Mouse (Mus musculus) neural tube, embryonic 13.5 days (tissue): Measurements from ENCODE around the gene Atp6v0d1. TPM values are rescaled to one million over a fixed set of nuclear protein-coding genes. Genes with fewer than 3 reads are reported as not detected.
A peak's percentile ranks its signal among the peaks of the same experiment; 100 is the strongest.

ENCODE experiments used
- ATAC-seq: fragments of 200-750 bp; cut with Nextera tagmentation; 2 replicates; pipeline ENCODE4 v1.8.0; 2017; ENCODE audit warnings: low read depth, mild to moderate bottlenecking, moderate TSS enrichment, moderate library complexity
- H3K27ac ChIP-seq: fragments of 300-500 bp; sonication (generic); replicated peaks from 2 replicates; pipeline ENCODE4 v1.5.1; 2015; ENCODE audit warnings: moderate library complexity, mild to moderate bottlenecking, inconsistent platforms
- H3K27me3 ChIP-seq: fragments of 300-500 bp; sonication (generic); 2 replicates; pipeline ENCODE4 v1.6.1; 2015; ENCODE audit warnings: mild to moderate bottlenecking, inconsistent platforms
- H3K36me3 ChIP-seq: fragments of 300-500 bp; sonication (generic); 2 replicates; pipeline ENCODE4 v1.6.1; 2015; ENCODE audit warnings: mild to moderate bottlenecking, inconsistent platforms
- H3K4me1 ChIP-seq: fragments of 300-500 bp; sonication (generic); replicated peaks from 2 replicates; pipeline ENCODE4 v1.6.1; 2015; ENCODE audit warnings: inconsistent platforms
- H3K4me2 ChIP-seq: fragments of 300-500 bp; sonication (generic); 2 replicates; pipeline ENCODE4 v1.6.1; 2015; ENCODE audit warnings: inconsistent platforms, mild to moderate bottlenecking, moderate library complexity
- H3K4me3 ChIP-seq: fragments of 300-500 bp; sonication (generic); 2 replicates; pipeline ENCODE4 v1.5.1; 2015; ENCODE audit warnings: mild to moderate bottlenecking, inconsistent platforms
- H3K9ac ChIP-seq: fragments of 300-500 bp; sonication (generic); 2 replicates; pipeline ENCODE4 v1.6.1; 2015; ENCODE audit warnings: moderate library complexity, mild to moderate bottlenecking, inconsistent platforms
- H3K9me3 ChIP-seq: fragments of 300-500 bp; sonication (generic); 2 replicates; pipeline ENCODE4 v1.6.1; 2016; ENCODE audit warnings: inconsistent platforms
- WGBS: fragments of 180-500 bp; shearing (Covaris S2); methylation state at CpG from one replicate; pipeline ENCODE4 v1.1.7; 2015; 5-methylcytosine and 5-hydroxymethylcytosine counted together
- microRNA counts: library from miRNA; unstranded; fragments of <30 nt; microRNA quantifications from one replicate; lab custom pipeline; 2016
- microRNA-seq: library from miRNA; unstranded; fragments of <30 nt; microRNA quantifications from one replicate; pipeline ENCODE4, GENCODE M21; 2016
- polyA plus RNA-seq: library from polyadenylated mRNA; unstranded; fragments of >200 nt; fragmentation: Nextera tagmentation; extraction: Ambion mirVana; gene quantifications from 2 replicates; pipeline ENCODE4 v1.2.1, GENCODE M21; 2015

Gene Atp6v0d1
- polyA plus RNA-seq, 1 experiment from 2014 or later: 211 TPM

DNA sequence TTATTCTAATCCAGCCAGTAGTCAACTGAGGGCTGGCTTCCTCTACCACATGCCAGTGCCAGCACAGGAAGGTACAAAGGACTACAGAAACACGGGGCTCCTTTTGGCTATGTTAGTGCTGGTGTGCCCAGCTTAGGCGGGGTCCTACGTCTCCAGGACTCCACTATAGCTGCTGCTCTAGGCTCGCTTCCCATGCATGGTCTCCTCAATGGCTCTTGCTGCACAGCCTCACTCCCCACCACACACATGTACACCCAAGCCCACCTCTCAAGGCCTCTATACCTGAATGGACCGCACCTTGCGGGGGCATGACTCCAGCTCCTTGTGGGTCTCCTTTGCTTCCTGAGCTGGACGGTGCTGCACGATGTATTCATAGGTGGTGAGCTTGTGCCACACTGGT is 90.1 kb downstream of the Atp6v0d1 start:
- Histone ChIP-seq H3K9ac (no peak overlapping the region), H3K4me2 (no peak overlapping the region), H3K27ac (no peak overlapping the region)

DNA sequence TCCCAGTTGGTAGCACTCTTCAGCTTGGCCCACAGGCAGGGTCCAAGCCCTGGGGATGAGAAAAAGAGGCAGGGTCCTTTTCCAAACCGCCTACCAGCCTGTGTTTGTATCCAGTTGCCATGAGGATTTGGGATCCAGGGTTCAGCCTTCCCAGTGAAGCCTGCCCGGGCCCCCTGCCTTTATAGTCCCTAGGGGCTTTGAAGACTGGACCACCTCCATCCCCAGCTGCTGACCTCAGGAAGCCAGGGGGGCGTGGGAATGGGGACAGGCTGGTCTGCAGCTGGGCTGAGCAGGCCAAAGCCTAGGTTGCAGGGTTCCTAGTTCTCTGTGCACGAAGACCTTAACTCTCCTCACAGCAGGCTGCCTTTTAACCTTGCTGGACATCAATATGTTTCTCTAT is 90.6 kb downstream of the Atp6v0d1 start:
- Histone ChIP-seq H3K9me3 (no peaks in the 10 kb centered on the region), H3K4me2 (no peak overlapping the region), H3K27ac (peak overlapping the region; percentile 14; the same call in 1 of the 2 replicates), H3K4me1 (peaks cover 62% of the 10 kb centered on the region), H3K4me3 (no peak overlapping the region), H3K27me3 (peaks cover 15% of the 10 kb centered on the region; the same call in 1 of the 2 replicates), H3K36me3 (peaks cover 12% of the 10 kb centered on the region), H3K9ac (peak overlapping the region; percentile 56)
- ATAC-seq: no peak
- 35% methylated on average over 4 of the region's 4 CpGs for WGBS

More for the DNA sequence above, 90.1 kb downstream of the Atp6v0d1 start:
- H3K4me3 ChIP-seq: no peak overlapping the region
- peaks cover 12% of the 10 kb centered on the region for H3K36me3 ChIP-seq
- no peaks in the 10 kb centered on the region for H3K9me3 ChIP-seq
- peaks cover 57% of the 10 kb centered on the region for H3K4me1 ChIP-seq
- ATAC-seq: no peak
- 94% methylated on average over 8 of the region's 8 CpGs for WGBS
- peaks cover 15% of the 10 kb centered on the region; the same call in 1 of the 2 replicates for H3K27me3 ChIP-seq

DNA sequence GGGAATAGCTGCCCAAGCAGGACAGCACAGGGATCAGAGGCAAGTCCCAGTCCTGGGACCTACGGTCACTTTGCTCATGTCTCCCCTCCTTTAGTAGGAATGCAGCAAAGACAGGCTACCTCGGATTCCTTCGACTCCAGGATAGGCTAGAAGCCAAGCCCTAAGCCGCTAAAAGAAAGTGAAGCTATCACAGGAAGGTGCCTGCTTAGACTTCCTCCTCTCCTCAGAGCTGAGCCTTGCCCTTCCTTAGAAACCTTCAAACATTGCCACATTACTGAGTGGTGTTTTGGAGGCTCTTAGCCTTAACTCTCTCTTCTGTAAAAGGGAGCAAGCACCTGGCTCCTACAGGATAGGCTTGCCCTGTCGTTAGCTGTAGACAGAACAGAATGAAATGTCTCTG is 91.2 kb downstream of the Atp6v0d1 start:
- WGBS: 50% methylated on average over 5 of the region's 5 CpGs
- Histone ChIP-seq H3K4me2 (0 out of 2 replicates have a peak overlapping the region, but pooled peaks have one; percentile 9), H3K9me3 (no peaks in the 10 kb centered on the region), H3K9ac (peak overlapping the region; percentile 56), H3K27me3 (peaks cover 15% of the 10 kb centered on the region; the same call in 1 of the 2 replicates), H3K4me3 (no peak overlapping the region), H3K4me1 (peaks cover 68% of the 10 kb centered on the region), H3K36me3 (peaks cover 12% of the 10 kb centered on the region), H3K27ac (peak overlapping the region; percentile 14; the same call in 1 of the 2 replicates)
- ATAC-seq: no peak

MicroRNAs encoded within 50 kb of the gene (microRNA counts, 519-probe panel; counts per million panel counts)
- 3,013 counts per million, percentile 33 among the panel's probes with 10 or more counts for microRNA mmu-miR-1966 (lab: Ali Mortazavi, UCI)

Small RNAs within 50 kb of the gene (microRNA-seq; reads per million reads assigned to microRNA genes)
- gene Mir1966: not detected

Other genes starting within 250 kb of the Atp6v0d1 start
- 1.2 and 1.3 TPM in 2 replicates for gene Lrrc29, start 239.8 kb downstream of the Atp6v0d1 start, polyA plus RNA-seq
- gene Tmem208, start 239.7 kb downstream of the Atp6v0d1 start, polyA plus RNA-seq: 148 and 151 TPM in 2 replicates
- 0.28 and 0.63 TPM in 2 replicates for gene Fhod1, start 218.1 kb downstream of the Atp6v0d1 start, polyA plus RNA-seq
- 5.4 and 7.1 TPM in 2 replicates for gene Slc9a5, start 217.2 kb downstream of the Atp6v0d1 start, polyA plus RNA-seq
- 0.60 and 0.62 TPM in 2 replicates for gene Plekhg4, start 192.8 kb downstream of the Atp6v0d1 start, polyA plus RNA-seq
- gene Kctd19, start 152.5 kb downstream of the Atp6v0d1 start, polyA plus RNA-seq: not detected in 2 replicates
- gene Lrrc36, start 152.5 kb downstream of the Atp6v0d1 start, polyA plus RNA-seq: 0.65 and 0.92 TPM in 2 replicates
- gene Tppp3, start 94.5 kb downstream of the Atp6v0d1 start, polyA plus RNA-seq: 239 and 296 TPM in 2 replicates
- gene Zdhhc1, start 69.1 kb downstream of the Atp6v0d1 start, polyA plus RNA-seq: 27.8 and 31.9 TPM in 2 replicates
- gene Hsd11b2, start 47.3 kb downstream of the Atp6v0d1 start, polyA plus RNA-seq: 5.4 and 5.5 TPM in 2 replicates
- gene Ripor1, start 39.2 kb upstream of the Atp6v0d1 start, polyA plus RNA-seq: 30.5 and 35.9 TPM in 2 replicates
- gene Ctcf, start 70.5 kb upstream of the Atp6v0d1 start, polyA plus RNA-seq: 105 and 118 TPM in 2 replicates
- gene Agrp, start 71.3 kb upstream of the Atp6v0d1 start, polyA plus RNA-seq: 2.0 TPM in 2 replicates
- gene Carmil2, start 120.2 kb upstream of the Atp6v0d1 start, polyA plus RNA-seq: 16.6 and 20.2 TPM in 2 replicates
- gene Acd, start 135.1 kb upstream of the Atp6v0d1 start, polyA plus RNA-seq: 77.1 and 87.1 TPM in 2 replicates
- 47.7 and 48.0 TPM in 2 replicates for gene Pard6a, start 135.1 kb upstream of the Atp6v0d1 start, polyA plus RNA-seq
- not detected in 2 replicates for gene 4933405L10Rik, start 141.6 kb upstream of the Atp6v0d1 start, polyA plus RNA-seq
- 10.3 and 11.2 TPM in 2 replicates for gene Enkd1, start 142.2 kb upstream of the Atp6v0d1 start, polyA plus RNA-seq
- 66.7 and 72.4 TPM in 2 replicates for gene Gfod2, start 192.6 kb upstream of the Atp6v0d1 start, polyA plus RNA-seq